Mouse (Mus musculus) liver, embryonic 14.5 days (tissue): ENCODE results near the gene D5Ertd579e.

Experiments used
- CTCF ChIP-seq: IDR thresholded peaks from 2 replicates; pipeline ENCODE4 v1.5.1; 2016; ENCODE audit warnings: antibody characterized with exemption, low read depth, control low read depth
- EP300 ChIP-seq: IDR thresholded peaks from 2 replicates; pipeline ENCODE4 v1.6.1; 2016; ENCODE audit warnings: antibody characterized with exemption, low read depth

GRCm38 (mm10) chr5:36674658-36675433, 21.0 kb downstream of the D5Ertd579e start:
- TF ChIP-seq CTCF (no peak), EP300 (no peak)
